Mouse (Mus musculus) midbrain, embryonic 13.5 days (tissue): ENCODE data around the gene Cldn22. TPM values are rescaled to one million over a fixed set of nuclear protein-coding genes. Genes with fewer than 3 reads are reported as not detected.

Experiments
- ATAC-seq: fragments of 200-750 bp; cut with Nextera tagmentation; 2 replicates; pipeline ENCODE4 v1.8.0; 2017; ENCODE audit warnings: mild to moderate bottlenecking, moderate TSS enrichment, moderate library complexity
- H3K27ac ChIP-seq: fragments of 300-500 bp; sonication (generic); 2 replicates; pipeline ENCODE4 v1.5.1; 2015; ENCODE audit warnings: inconsistent platforms, mild to moderate bottlenecking, moderate library complexity
- H3K27me3 ChIP-seq: fragments of 300-500 bp; sonication (generic); 2 replicates; pipeline ENCODE4 v1.6.1; 2015; ENCODE audit warnings: mild to moderate bottlenecking, inconsistent platforms
- H3K36me3 ChIP-seq: fragments of 300-500 bp; sonication (generic); 2 replicates; pipeline ENCODE4 v1.6.1; 2015; ENCODE audit warnings: mild to moderate bottlenecking, inconsistent platforms
- H3K4me1 ChIP-seq: fragments of 300-500 bp; sonication (generic); replicated peaks from 2 replicates; pipeline ENCODE4 v1.6.1; 2015; ENCODE audit warnings: inconsistent platforms
- H3K4me2 ChIP-seq: fragments of 300-500 bp; sonication (generic); replicated peaks from 2 replicates; pipeline ENCODE4 v1.6.1; 2015; ENCODE audit warnings: moderate library complexity, mild to moderate bottlenecking, inconsistent platforms
- H3K4me3 ChIP-seq: fragments of 300-500 bp; sonication (generic); replicated peaks from 2 replicates; pipeline ENCODE4 v1.5.1; 2015; ENCODE audit warnings: mild to moderate bottlenecking, inconsistent platforms
- H3K9ac ChIP-seq: fragments of 300-500 bp; sonication (generic); replicated peaks from 2 replicates; pipeline ENCODE4 v1.6.1; 2015; ENCODE audit warnings: mild to moderate bottlenecking, inconsistent platforms
- H3K9me3 ChIP-seq: fragments of 300-500 bp; sonication (generic); 2 replicates; pipeline ENCODE4 v1.6.1; 2016; ENCODE audit warnings: mild to moderate bottlenecking, inconsistent platforms
- WGBS: fragments of 180-500 bp; shearing (Covaris S2); methylation state at CpG from one replicate; pipeline ENCODE4 v1.1.7; 2015; 5-methylcytosine and 5-hydroxymethylcytosine counted together
- polyA plus RNA-seq: library from polyadenylated mRNA; unstranded; fragments of >200 nt; fragmentation: Nextera tagmentation; extraction: Ambion mirVana; gene quantifications from 2 replicates; pipeline ENCODE4 v1.2.1, GENCODE M21; 2015

Cldn22 gene
- polyA plus RNA-seq = not detected in 2 replicates

DNA sequence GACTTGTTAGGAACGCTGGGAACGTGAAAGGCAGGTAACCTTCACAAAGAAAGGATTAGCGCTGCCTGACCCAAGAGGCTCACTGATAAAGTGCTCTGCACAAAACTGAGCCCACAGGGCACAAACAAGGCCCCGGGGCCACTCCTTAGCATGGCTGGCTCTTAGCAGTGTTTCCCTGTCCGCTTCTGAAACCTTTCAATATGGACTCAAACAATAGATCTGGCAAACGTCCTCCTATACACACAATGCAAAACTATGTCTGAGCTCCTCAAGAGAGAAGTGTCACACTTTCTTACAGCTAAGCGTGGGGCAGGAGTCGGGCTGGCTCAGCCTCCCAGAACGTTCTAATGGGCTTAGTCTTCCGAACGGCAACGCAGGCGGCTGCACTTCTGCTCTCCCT is at the start of gene Cldn22:
Gene Cldn22, plus strand, starts transcription at position 301 of the 400 bp plus-strand sequence.
- H3K27me3 ChIP-seq = no peaks in the 10 kb centered on the region
- H3K4me1 ChIP-seq = 0 out of 2 replicates have a peak, but pooled peaks cover 9% of the 10 kb centered on the region
- H3K36me3 ChIP-seq = 0 out of 2 replicates have a peak, but pooled peaks cover 2% of the 10 kb centered on the region
- WGBS = 32% methylated on average over 13 of the region's 13 CpGs
- no peak within 1 kb of the TSS for H3K4me2 ChIP-seq
- H3K9me3 ChIP-seq = no peaks in the 10 kb centered on the region
- H3K4me3 ChIP-seq = no peak within 1 kb of the TSS
- no peak within 1 kb of the TSS for H3K9ac ChIP-seq
- no peak within 1 kb of the TSS for H3K27ac ChIP-seq
- no peak for ATAC-seq

GRCm38 (mm10) chr8:47777415-47777814 is 46.9 kb upstream of the Cldn22 start:
- Histone ChIP-seq H3K27ac (no peak overlapping the region), H3K4me2 (no peak overlapping the region), H3K4me3 (no peak overlapping the region), H3K27me3 (no peaks in the 10 kb centered on the region), H3K36me3 (no peaks in the 10 kb centered on the region), H3K9me3 (no peaks in the 10 kb centered on the region), H3K9ac (no peak overlapping the region), H3K4me1 (no peaks in the 10 kb centered on the region)
- ATAC-seq = no peak
- WGBS = 91% methylated on average over 7 of the region's 7 CpGs

DNA sequence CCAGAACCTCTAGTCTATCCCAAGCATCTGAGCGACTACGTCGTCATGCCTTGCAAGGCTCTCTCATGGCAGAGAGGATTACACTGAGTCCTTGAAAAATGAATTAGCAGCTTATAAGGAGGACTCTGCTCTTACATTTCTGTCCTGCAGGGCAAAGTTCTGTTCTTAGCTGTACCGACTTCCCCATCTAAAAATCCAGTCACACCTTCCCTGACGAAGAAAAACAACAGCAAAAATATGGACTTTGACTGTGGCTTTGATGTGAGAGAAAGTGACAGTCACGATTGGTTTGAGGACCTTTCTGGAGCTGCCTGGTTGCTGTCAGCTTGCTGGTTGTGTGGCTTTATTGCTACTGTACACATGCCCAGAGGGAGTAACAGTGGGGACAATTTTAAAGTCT is 44.7 kb upstream of the Cldn22 start:
- WGBS = 81% methylated on average over 6 of the region's 6 CpGs
- Histone ChIP-seq H3K27me3 (no peaks in the 10 kb centered on the region), H3K4me1 (no peaks in the 10 kb centered on the region), H3K9me3 (no peaks in the 10 kb centered on the region), H3K4me3 (no peak overlapping the region), H3K4me2 (no peak overlapping the region), H3K9ac (no peak overlapping the region), H3K27ac (no peak overlapping the region), H3K36me3 (no peaks in the 10 kb centered on the region)
- ATAC-seq = no peak

GRCm38 (mm10) chr8:47781881-47782280 is 42.4 kb upstream of the Cldn22 start:
- no peaks in the 10 kb centered on the region for H3K27me3 ChIP-seq
- WGBS = 93% methylated on average over 4 of the region's 4 CpGs
- no peak overlapping the region for H3K27ac ChIP-seq
- no peaks in the 10 kb centered on the region for H3K9me3 ChIP-seq
- H3K4me2 ChIP-seq = no peak overlapping the region
- ATAC-seq = no peak
- no peaks in the 10 kb centered on the region for H3K4me1 ChIP-seq
- no peak overlapping the region for H3K4me3 ChIP-seq
- no peak overlapping the region for H3K9ac ChIP-seq
- no peaks in the 10 kb centered on the region for H3K36me3 ChIP-seq

GRCm38 (mm10) chr8:47783544-47783943 is 40.7 kb upstream of the Cldn22 start:
- Histone ChIP-seq H3K27me3 (no peaks in the 10 kb centered on the region), H3K4me3 (no peak overlapping the region), H3K4me2 (no peak overlapping the region), H3K9me3 (no peaks in the 10 kb centered on the region), H3K4me1 (peaks cover 8% of the 10 kb centered on the region), H3K9ac (no peak overlapping the region), H3K36me3 (no peaks in the 10 kb centered on the region), H3K27ac (no peak overlapping the region)
- 94% methylated on average over 2 of the region's 2 CpGs for WGBS
- no peak for ATAC-seq

DNA sequence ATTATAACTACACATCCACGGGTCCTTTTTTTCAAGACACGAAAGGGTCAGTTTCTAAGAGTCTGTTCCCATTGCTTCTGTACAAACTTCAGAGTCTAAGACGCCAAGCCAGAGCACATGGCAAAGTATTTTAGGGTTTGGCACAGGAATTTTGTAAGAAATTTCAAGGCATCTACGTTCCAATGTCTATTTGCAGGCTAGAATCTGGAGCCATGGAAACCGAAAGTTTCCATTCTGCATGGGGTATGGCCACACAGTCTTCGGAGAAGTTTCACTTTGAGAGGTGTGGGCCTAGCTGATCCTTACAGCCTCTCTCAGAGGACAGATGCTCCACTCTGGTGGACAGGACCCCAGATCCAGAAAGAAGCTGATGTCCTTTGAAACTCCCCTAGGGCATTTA is 40.3 kb upstream of the Cldn22 start:
- no peak overlapping the region for H3K4me3 ChIP-seq
- no peak for ATAC-seq
- no peak overlapping the region for H3K9ac ChIP-seq
- no peaks in the 10 kb centered on the region for H3K9me3 ChIP-seq
- H3K36me3 ChIP-seq = no peaks in the 10 kb centered on the region
- H3K4me1 ChIP-seq = peaks cover 8% of the 10 kb centered on the region
- no peak overlapping the region for H3K4me2 ChIP-seq
- WGBS = 94% methylated on average over 6 of the region's 6 CpGs
- no peaks in the 10 kb centered on the region for H3K27me3 ChIP-seq
- H3K27ac ChIP-seq = no peak overlapping the region

DNA sequence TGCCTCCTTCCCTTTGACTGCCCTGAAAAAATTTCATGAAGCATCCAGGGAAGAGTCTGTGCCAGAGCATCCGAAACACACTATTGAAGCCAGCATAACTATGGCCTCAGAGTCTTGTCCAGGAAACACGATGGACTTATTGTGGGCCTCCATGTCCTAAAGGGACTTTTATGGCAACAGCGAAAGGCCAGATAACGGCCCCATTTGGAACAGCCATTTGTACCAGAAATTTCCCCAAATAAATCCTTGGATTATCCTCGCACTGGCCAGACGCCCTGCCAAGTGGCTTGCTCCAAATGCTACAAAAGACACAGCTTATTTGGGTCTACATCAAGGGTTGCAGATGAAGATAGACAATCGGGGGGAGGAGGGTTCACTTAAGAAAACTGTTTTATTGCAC is 39.8 kb upstream of the Cldn22 start:
- Histone ChIP-seq H3K9me3 (no peaks in the 10 kb centered on the region), H3K4me2 (no peak overlapping the region), H3K4me1 (peaks cover 8% of the 10 kb centered on the region), H3K36me3 (no peaks in the 10 kb centered on the region), H3K27me3 (no peaks in the 10 kb centered on the region), H3K27ac (no peak overlapping the region), H3K9ac (no peak overlapping the region), H3K4me3 (no peak overlapping the region)
- 83% methylated on average over 7 of the region's 7 CpGs for whole genome bisulfite sequencing
- ATAC-seq = no peak

DNA sequence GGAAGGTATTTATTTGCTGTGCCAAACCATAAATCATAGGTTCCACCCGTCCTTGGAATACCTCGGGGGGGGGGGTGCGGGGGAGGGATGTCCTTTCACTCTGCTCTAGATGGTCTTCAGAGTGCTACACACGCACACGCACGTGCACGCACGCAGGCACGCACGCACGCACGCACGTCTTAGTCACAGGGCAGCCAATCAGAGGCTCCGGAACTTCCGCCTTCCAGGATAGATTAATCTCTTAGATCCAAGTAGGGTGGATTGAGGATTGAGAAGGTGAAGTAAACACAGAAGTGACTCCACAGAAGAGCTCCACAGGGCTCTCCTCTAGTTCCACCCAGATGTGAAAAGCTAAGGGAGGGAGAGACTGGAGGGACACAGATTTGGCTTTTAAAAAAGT is 38.0 kb upstream of the Cldn22 start:
- WGBS = 96% methylated on average over 15 of the region's 15 CpGs
- Histone ChIP-seq H3K9ac (no peak overlapping the region), H3K9me3 (no peaks in the 10 kb centered on the region), H3K27me3 (no peaks in the 10 kb centered on the region), H3K4me3 (no peak overlapping the region), H3K4me2 (no peak overlapping the region), H3K4me1 (peaks cover 8% of the 10 kb centered on the region), H3K27ac (no peak overlapping the region), H3K36me3 (no peaks in the 10 kb centered on the region)
- no peak for ATAC-seq

GRCm38 (mm10) chr8:47787705-47788104 is 36.6 kb upstream of the Cldn22 start:
- no peaks in the 10 kb centered on the region for H3K27me3 ChIP-seq
- H3K36me3 ChIP-seq = no peaks in the 10 kb centered on the region
- peaks cover 8% of the 10 kb centered on the region for H3K4me1 ChIP-seq
- no peak overlapping the region for H3K4me3 ChIP-seq
- H3K9ac ChIP-seq = 0 out of 2 replicates have a peak overlapping the region, but pooled peaks have one; percentile 1
- H3K9me3 ChIP-seq = no peaks in the 10 kb centered on the region
- 38% methylated on average over 10 of the region's 10 CpGs for WGBS
- no peak overlapping the region for H3K27ac ChIP-seq
- peak; percentile 66; the same call in 1 of the 2 replicates for ATAC-seq
- H3K4me2 ChIP-seq = peak overlapping the region; percentile 28

- peaks cover 8% of the 10 kb centered on the region for H3K4me1 ChIP-seq
- WGBS = 73% methylated on average over 9 of the region's 9 CpGs
- H3K4me3 ChIP-seq = no peak overlapping the region
- no peak overlapping the region for H3K9ac ChIP-seq
- no peaks in the 10 kb centered on the region for H3K27me3 ChIP-seq
- no peak overlapping the region for H3K4me2 ChIP-seq
- no peak for ATAC-seq
- H3K9me3 ChIP-seq = peaks cover 7% of the 10 kb centered on the region
- H3K36me3 ChIP-seq = no peaks in the 10 kb centered on the region
- H3K27ac ChIP-seq = no peak overlapping the region
These were observed 32.3 kb upstream of the Cldn22 start for GRCm38 (mm10) chr8:47791986-47792385.

DNA sequence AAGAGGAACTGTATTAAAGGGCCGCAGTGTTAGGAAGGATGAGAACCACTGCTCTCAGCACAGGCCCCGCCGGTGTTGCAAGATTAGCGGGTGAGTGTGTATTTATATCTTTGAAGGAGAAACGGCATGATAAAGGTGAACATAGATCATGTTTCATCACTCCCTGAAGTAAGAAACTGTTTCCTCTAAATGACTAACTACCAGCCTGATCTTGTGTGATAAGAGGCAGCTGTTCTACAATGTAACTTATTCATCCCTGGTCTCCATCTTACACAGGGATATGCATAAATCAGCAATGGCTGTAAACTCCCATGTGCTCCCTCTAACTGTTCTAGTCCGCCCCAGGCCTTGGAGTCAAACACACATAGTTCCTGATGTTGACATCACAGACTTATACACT is 24.8 kb upstream of the Cldn22 start:
- H3K4me3 ChIP-seq = no peak overlapping the region

GRCm38 (mm10) chr8:47802349-47802748 is 21.9 kb upstream of the Cldn22 start:
- Histone ChIP-seq H3K9ac (no peak overlapping the region), H3K27me3 (no peaks in the 10 kb centered on the region), H3K9me3 (no peaks in the 10 kb centered on the region), H3K4me3 (no peak overlapping the region), H3K36me3 (no peaks in the 10 kb centered on the region), H3K27ac (no peak overlapping the region), H3K4me2 (no peak overlapping the region), H3K4me1 (no peaks in the 10 kb centered on the region)
- 84% methylated on average over 2 of the region's 2 CpGs for WGBS
- no peak for ATAC-seq

More for the DNA sequence above, 24.8 kb upstream of the Cldn22 start:
- ATAC-seq = no peak
- no peaks in the 10 kb centered on the region for H3K36me3 ChIP-seq
- no peak overlapping the region for H3K4me2 ChIP-seq
- peaks cover 3% of the 10 kb centered on the region for H3K9me3 ChIP-seq
- H3K27ac ChIP-seq = no peak overlapping the region
- 94% methylated on average over 6 of the region's 6 CpGs for WGBS
- no peaks in the 10 kb centered on the region for H3K4me1 ChIP-seq
- no peak overlapping the region for H3K9ac ChIP-seq
- H3K27me3 ChIP-seq = no peaks in the 10 kb centered on the region

DNA sequence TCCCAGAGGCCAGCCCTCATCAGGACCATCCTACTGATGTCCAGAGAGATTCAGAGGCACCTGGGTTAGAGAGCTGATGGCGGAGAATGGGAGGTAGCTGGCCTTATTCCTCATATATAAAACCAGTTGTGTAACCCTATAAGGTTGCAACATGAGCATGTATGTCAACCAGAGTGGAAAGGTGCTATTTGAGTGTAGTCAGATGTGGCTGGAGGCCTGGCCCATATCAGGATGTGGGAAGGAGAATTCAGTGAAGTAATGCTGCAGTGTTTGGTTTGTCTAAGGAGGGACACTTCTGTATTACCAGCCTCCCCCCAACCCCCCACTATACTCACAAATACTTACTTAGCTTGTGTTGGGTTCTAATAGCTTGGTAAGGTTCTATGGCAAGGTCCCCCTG is 20.0 kb upstream of the Cldn22 start:
- H3K9ac ChIP-seq = no peak overlapping the region
- no peak overlapping the region for H3K27ac ChIP-seq
- H3K4me3 ChIP-seq = no peak overlapping the region
- no peak overlapping the region for H3K4me2 ChIP-seq
- H3K27me3 ChIP-seq = no peaks in the 10 kb centered on the region
- no peaks in the 10 kb centered on the region for H3K36me3 ChIP-seq
- H3K9me3 ChIP-seq = no peaks in the 10 kb centered on the region
- WGBS = 97% methylated on average over 1 of the region's 1 CpGs
- no peaks in the 10 kb centered on the region for H3K4me1 ChIP-seq
- no peak for ATAC-seq
